Mouse (Mus musculus): ENCODE results near the gene Mthfd1l.

DNA sequence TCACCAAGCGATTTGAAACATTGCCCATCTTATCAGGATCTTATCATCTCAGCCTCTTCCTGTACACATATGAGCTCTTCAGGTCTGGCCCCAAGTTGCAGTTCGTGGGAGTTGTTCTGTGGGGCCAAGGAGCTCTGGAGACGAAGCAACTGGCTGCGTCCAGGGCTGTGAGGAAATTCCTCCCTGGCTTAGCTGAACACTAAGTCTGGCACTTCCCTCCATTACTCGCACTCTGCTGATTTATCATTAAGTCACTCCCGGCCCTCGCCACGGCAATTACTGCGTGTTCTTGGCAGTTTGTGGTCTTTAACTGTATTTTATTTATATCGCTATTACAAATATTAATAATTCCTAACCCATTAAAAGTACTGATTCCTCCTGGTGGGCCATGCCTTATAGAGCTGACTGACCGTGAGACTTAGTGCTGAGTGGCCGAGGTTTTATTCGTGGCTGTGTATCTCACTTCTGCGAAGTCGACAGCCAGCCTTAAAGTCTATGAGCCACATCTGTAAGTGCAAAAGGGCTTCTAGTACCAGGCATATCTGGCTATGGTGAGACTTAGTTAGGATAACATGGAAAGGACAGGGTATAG is 56.0 kb downstream of the Mthfd1l start:
- TF ChIP-seq EP300 (IDR thresholded peaks at IDR 0.05; ENCODE audit: insufficient read depth, low read depth, low read length) (no peak), POLR2A (IDR thresholded peaks at IDR 0.05; ENCODE audit: insufficient read depth, low read length) (no peak), CTCF (IDR thresholded peaks at IDR 0.05; ENCODE audit: low read depth, low read length) (no peak)
